In the genomic region with DNA sequence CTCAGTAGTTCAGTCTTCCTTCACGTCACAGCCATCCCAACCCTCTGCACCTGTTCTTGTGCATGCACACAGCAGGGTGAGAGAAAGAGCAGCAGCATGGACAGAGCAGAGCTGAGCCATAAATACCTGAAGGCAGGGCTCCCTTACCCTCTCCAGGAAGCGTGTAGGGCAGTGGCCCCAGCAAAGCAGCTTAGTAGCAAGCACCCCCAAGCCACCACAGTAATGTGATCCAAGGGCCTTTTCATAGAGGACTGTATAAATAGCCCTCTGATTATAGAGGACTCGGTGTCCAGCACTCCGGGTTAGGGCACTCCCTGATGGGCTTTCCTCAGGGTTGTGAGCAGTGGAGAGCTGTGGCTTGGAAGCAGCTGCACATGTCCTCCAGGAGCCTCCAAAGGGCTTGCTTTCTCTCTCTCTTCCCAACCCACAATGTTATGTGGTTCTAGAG, we compare ENCODE assay signal across 16 mouse cellular contexts. TPM values are rescaled to one million over a fixed set of nuclear protein-coding genes. Genes with fewer than 3 reads are reported as not detected.
A peak's percentile ranks its signal among the peaks of the same experiment; 100 is the strongest.
DNase-seq lines count a peak whose midpoint lies in the region; ATAC-seq lines count a peak whose summit lies in the region.
"Had no signal": no experiment of that assay in that cellular context is flagged by ENCODE, and none has a peak within 500 bp of the region (broad histone marks: within the 10 kb centered on the region; RNA-seq: fewer than 3 reads in every experiment).

No protein-coding gene starts in this region.

- ATAC-seq in kidney, embryonic 15.5 days (replicated peaks; ENCODE audit: low FRiP score), result peak; percentile 52; the same call in 1 of the 2 replicates
- ATAC-seq: forebrain, embryonic 16.5 days had no signal

- H3K27ac ChIP-seq in kidney, embryonic 15.5 days, result no peak overlapping the region
- H3K27ac ChIP-seq: hindbrain, embryonic 15.5 days; kidney, postnatal 0 days; liver, embryonic 13.5 days had no signal

- H3K4me2 ChIP-seq in kidney, embryonic 15.5 days, result no peak overlapping the region
- H3K4me2 ChIP-seq: hindbrain, embryonic 15.5 days; liver, embryonic 13.5 days had no signal

- peak; percentile 39 for DNase-seq in cerebellum, adult 9-11 months
- DNase-seq in cerebellum, adult 11 months, result no peak
- no peak for DNase-seq in kidney, postnatal 14 days
- peak; percentile 32 for DNase-seq in gastrocnemius, postnatal 14 days
- peak; percentile 93 for DNase-seq in skeletal muscle tissue, adult 2 months (ENCODE audit: low read depth, low spot score)
- DNase-seq in right cerebral cortex, postnatal 25 days, result no peak
- DNase-seq: adrenal gland, postnatal 36 days; heart, postnatal 14 days; liver, embryonic 13.5 days; lung, postnatal 14 days; thymus, postnatal 14 days had no signal

- no peaks in the 10 kb centered on the region for H3K9me3 ChIP-seq in kidney, embryonic 15.5 days (replicated peaks)
- H3K9me3 ChIP-seq: hindbrain, embryonic 15.5 days; liver, embryonic 13.5 days had no signal

- peaks cover 67% of the 10 kb centered on the region for H3K4me1 ChIP-seq in kidney, embryonic 15.5 days

- H3K36me3 ChIP-seq in kidney, embryonic 15.5 days, result no peaks in the 10 kb centered on the region
- H3K36me3 ChIP-seq: hindbrain, embryonic 15.5 days; liver, embryonic 13.5 days had no signal

- intact Hi-C loops in gastrocnemius, postnatal 14 days (cut with DNase I; ENCODE audit: low total_unique reads), result no loop called here

- no peaks in the 10 kb centered on the region for H3K27me3 ChIP-seq in kidney, embryonic 15.5 days
- H3K27me3 ChIP-seq: hindbrain, embryonic 15.5 days; liver, embryonic 13.5 days; Patski had no signal

- H3K9ac ChIP-seq in kidney, embryonic 15.5 days, result no peak overlapping the region
- H3K9ac ChIP-seq: hindbrain, embryonic 15.5 days; liver, embryonic 13.5 days had no signal

- no peak overlapping the region for H3K4me3 ChIP-seq in kidney, embryonic 15.5 days (replicated peaks)
- H3K4me3 ChIP-seq: hindbrain, embryonic 15.5 days; liver, embryonic 13.5 days had no signal

- WGBS in kidney, embryonic 15.5 days, result 48% methylated on average over 4 of the region's 4 CpGs

RNA-seq across cellular contexts. Expression of gene Lrig1, which starts 40.0 kb away (rescaled TPM):
- polyA plus RNA-seq in kidney, embryonic 15.5 days (2015; fragmentation: Nextera tagmentation; extraction: Ambion mirVana), result 7.3 and 8.1 TPM in 2 replicates
- 10 to 100 TPM; 39.7 to 49.4 TPM for total RNA-seq in gastrocnemius, postnatal 14 days (2021)

Comparison
In these comparisons a context has a peak if more than half of its experiments do, and no peak if none do; other contexts are left out.
1. DNase-seq: peak in cerebellum, adult 9-11 months (single experiment), gastrocnemius, postnatal 14 days (single experiment) and skeletal muscle tissue, adult 2 months (single experiment); none in cerebellum, adult 11 months (single experiment), kidney, postnatal 14 days (single experiment) and right cerebral cortex, postnatal 25 days (single experiment).